Mouse (Mus musculus) erythroblast, embryonic 14.5 days (primary cell): Measurements from ENCODE around the gene Kcnab1. TPM values are rescaled to one million over a fixed set of nuclear protein-coding genes. Genes with fewer than 3 reads are reported as not detected.

Experiments
- H3K27me3 ChIP-seq: 2 replicates; pipeline ENCODE4 v1.6.1; 2012; ENCODE audit warnings: inconsistent platforms; ENCODE audit not compliant: control insufficient read depth
- H3K36me3 ChIP-seq: 2 replicates; pipeline ENCODE4 v1.6.1; 2012; ENCODE audit warnings: mild to moderate bottlenecking, inconsistent platforms; ENCODE audit not compliant: control insufficient read depth
- H3K4me1 ChIP-seq: 2 replicates; pipeline ENCODE4 v1.6.1; 2012; ENCODE audit warnings: inconsistent platforms; ENCODE audit not compliant: control insufficient read depth
- H3K4me3 ChIP-seq: replicated peaks from 2 replicates; pipeline ENCODE3; 2012; ENCODE audit warnings: moderate library complexity, mild to moderate bottlenecking, inconsistent platforms
- H3K9me3 ChIP-seq: 2 replicates; pipeline ENCODE4 v1.6.1; 2012; ENCODE audit warnings: low read length, inconsistent platforms, mixed read lengths; ENCODE audit not compliant: control insufficient read depth
- GATA1 ChIP-seq: IDR thresholded peaks from 2 replicates; pipeline ENCODE4 v1.6.1; 2012; ENCODE audit warnings: low read length, inconsistent platforms, mixed read lengths
- TAL1 ChIP-seq: IDR thresholded peaks from 3 replicates; pipeline ENCODE4 v1.6.1; 2012; ENCODE audit warnings: low read length, inconsistent platforms, mixed read lengths
- polyA plus RNA-seq: library from polyadenylated mRNA; stranded (reverse); fragments of >175 nt; gene quantifications from 2 replicates; pipeline ENCODE4 v1.2.3, GENCODE M21; 2012

The Kcnab1 gene
- not detected in 2 replicates for polyA plus RNA-seq

DNA sequence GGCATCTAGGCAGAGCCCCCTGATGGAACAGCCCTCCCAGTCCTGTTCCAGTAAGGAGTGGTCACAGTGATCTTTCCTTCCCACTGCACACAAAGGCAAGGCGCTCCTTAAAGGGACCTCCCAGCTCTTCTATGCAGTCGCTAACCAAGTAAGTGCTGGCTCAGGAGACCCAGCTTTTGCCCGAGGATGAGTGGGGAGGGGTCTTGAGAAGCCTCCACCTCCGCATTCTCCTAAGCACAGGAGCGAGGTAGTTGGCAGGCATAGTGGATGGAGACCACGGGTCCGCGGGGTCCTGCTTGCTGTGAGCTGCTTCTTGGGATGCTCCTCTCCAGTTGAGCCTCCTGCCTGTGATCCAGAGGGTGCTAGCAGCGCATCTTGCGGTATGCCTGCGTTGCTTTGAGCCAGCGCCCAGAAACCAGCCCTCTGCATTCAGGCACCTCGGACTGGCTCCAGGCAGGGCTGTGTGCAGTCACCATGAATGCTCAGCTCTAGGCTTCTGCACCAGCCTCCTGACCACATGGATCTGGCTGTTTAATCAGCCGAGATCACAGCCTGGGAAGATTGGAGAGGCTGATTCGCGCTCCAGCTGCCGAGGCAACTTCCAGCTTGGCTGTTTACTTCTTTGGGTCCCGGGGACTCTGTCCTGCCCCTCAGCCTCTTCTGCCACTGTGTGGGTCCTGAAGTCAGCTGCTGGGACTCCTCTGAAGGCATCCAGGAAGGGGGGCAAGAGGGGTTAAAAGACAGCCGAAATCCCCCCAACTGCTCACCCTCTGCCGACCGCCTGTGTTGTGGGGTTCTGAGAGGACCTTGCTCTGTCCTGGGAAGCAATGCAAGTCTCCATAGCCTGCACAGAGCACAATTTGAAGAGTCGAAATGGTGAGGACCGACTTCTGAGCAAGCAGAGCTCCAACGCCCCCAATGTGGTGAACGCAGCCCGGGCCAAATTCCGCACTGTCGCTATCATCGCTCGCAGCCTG is at the start of gene Kcnab1:
TSS of gene Kcnab1 (plus strand) at position 440 of the 977 bp plus-strand sequence.
- H3K9me3 ChIP-seq, result no peaks in the 10 kb centered on the region
- peaks cover 12% of the 10 kb centered on the region for H3K27me3 ChIP-seq
- H3K36me3 ChIP-seq, result no peaks in the 10 kb centered on the region
- H3K4me1 ChIP-seq, result no peaks in the 10 kb centered on the region
- TF ChIP-seq GATA1 (no peak), TAL1 (no peak)
- H3K4me3 ChIP-seq, result no peak within 1 kb of the TSS

DNA sequence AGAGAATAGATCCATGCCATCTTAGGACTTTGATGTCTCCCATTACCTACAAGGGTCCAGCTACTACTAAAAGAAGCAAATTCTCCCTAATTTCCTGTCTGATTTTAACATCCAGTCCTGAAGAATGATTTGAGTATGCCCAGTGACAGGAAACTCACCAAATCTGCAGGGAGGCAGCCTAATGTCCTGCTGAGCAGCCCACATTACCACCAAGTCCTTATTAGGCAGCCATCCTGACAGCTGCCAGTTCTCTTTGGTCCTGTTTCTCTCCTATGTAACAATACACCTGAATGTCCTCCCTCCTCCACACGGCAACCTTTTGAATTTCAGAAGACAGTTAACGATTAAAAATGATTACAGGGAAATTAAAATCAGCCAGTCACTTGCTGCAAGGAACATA is 20.9 kb upstream of the Kcnab1 start:
- H3K9me3 ChIP-seq, result peaks cover 3% of the 10 kb centered on the region; the same call in 1 of the 2 replicates
- H3K4me1 ChIP-seq, result no peaks in the 10 kb centered on the region
- H3K27me3 ChIP-seq, result no peaks in the 10 kb centered on the region
- no peak overlapping the region for H3K4me3 ChIP-seq
- H3K36me3 ChIP-seq, result no peaks in the 10 kb centered on the region
- TF ChIP-seq GATA1 (no peak), TAL1 (no peak)

DNA sequence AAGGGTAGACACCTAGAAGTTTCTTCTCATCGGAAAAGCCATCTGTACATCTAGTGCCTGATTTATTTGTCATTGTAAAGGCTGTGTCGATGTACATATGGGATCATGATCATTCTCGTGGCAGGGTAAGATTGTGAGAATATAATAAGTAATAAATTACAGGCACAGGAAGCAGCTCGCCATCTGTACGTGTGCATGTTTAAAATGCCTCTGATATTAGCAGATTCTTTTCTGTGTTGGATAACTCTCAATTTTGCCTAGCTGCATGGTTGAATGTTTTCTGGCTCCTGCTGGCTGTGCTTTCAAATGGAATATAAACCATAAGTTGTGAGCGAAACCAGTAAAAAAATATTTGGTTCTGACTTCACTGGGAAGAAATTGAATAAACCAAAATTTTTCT is 5.1 kb upstream of the Kcnab1 start:
- Histone ChIP-seq H3K4me3 (no peak overlapping the region), H3K4me1 (no peaks in the 10 kb centered on the region), H3K27me3 (peaks cover 4% of the 10 kb centered on the region), H3K36me3 (no peaks in the 10 kb centered on the region), H3K9me3 (no peaks in the 10 kb centered on the region)
- no peak for TF ChIP-seq TAL1
- TF ChIP-seq GATA1, result no peak

DNA sequence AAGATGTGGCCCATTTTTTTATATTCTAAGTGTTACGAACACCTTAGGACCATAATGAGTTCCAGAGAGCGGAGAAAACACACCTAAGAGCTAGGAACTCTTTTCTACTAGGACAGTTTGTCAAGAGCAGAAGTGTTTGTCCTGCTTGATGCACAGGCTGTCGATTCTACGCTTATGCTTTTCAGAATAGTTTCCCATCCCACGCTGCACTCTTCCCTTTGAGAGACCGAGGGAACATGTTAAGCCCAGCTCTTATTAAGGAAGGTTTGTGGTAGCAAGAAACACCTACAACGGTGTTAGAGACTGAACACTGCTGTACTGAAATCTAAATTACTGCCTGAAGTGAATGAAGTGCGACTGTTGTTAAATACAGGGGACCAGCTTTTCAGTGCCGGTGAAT is 1.0 kb downstream of the Kcnab1 start:
- no peaks in the 10 kb centered on the region for H3K9me3 ChIP-seq
- H3K27me3 ChIP-seq, result peaks cover 12% of the 10 kb centered on the region
- no peaks in the 10 kb centered on the region for H3K36me3 ChIP-seq
- no peaks in the 10 kb centered on the region for H3K4me1 ChIP-seq
- TF ChIP-seq TAL1 (no peak), GATA1 (no peak)
- no peak overlapping the region for H3K4me3 ChIP-seq

DNA sequence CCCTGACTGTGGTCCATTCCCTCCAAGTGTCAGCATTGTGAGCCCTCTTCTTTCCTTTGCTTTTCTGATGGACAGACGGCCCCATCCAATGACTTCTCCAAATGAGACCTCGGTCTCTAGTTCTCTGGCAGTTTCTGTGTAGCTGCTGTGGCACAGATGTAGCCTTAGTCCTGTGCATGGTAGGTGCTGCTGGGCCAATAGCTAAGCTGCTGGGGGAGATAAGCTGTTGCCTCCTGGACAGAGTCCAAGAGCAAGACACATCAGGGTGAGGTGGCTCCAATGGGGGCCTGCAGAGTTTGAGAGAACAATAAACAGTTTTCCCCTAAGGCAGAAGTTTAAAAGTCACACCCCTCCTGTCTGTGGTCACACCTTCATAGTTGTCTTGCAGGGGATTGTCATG is 2.0 kb downstream of the Kcnab1 start:
- TF ChIP-seq TAL1 (no peak), GATA1 (no peak)
- Histone ChIP-seq H3K36me3 (no peaks in the 10 kb centered on the region), H3K9me3 (no peaks in the 10 kb centered on the region), H3K4me3 (no peak overlapping the region), H3K4me1 (no peaks in the 10 kb centered on the region), H3K27me3 (peaks cover 12% of the 10 kb centered on the region)

DNA sequence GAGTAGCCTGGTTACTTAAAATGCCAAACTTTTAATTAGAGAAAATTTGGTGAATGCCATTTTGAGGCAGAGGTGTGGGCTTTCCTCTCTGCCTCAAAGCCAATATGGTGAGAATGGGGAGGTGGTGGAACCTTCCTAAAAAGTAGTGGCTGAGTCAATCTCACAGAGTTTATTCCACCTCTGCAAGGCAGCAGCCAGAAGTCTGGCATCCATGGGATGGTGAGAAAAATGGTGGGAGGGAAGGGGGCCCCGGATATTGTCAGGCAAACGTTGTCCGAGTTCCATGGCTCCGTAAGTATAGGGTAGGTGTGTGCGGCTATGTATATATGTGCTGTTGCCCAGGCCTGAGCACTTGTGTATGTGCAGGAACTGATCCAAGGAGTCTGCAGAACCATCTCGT is 6.0 kb downstream of the Kcnab1 start:
- Histone ChIP-seq H3K9me3 (no peaks in the 10 kb centered on the region), H3K27me3 (no peaks in the 10 kb centered on the region; the same call in 1 of the 2 replicates), H3K36me3 (no peaks in the 10 kb centered on the region), H3K4me3 (no peak overlapping the region), H3K4me1 (no peaks in the 10 kb centered on the region)
- TF ChIP-seq TAL1, result no peak
- TF ChIP-seq GATA1, result no peak

DNA sequence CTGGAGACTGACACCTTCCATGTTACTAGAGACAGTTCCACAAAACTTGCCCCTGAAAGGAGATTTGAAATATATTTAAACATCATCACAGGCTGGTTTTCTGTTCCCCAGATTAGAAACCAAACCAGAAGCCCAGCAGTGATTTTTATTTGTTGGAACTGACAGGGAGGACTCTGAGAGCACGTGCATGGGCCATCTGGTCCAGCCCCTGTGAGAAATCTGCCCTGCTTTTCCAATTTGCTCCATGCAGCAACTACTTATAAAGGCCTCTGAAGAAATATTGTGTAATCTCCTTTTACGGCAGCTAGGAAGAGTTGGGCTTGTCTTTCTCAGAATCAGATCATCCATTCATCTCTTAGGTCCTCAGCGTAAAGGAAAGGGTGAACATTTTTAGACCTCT is 7.8 kb downstream of the Kcnab1 start:
- no peaks in the 10 kb centered on the region for H3K27me3 ChIP-seq
- H3K4me3 ChIP-seq, result no peak overlapping the region
- H3K36me3 ChIP-seq, result no peaks in the 10 kb centered on the region
- TF ChIP-seq GATA1, result no peak
- TF ChIP-seq TAL1, result no peak
- no peaks in the 10 kb centered on the region for H3K4me1 ChIP-seq
- no peaks in the 10 kb centered on the region for H3K9me3 ChIP-seq

DNA sequence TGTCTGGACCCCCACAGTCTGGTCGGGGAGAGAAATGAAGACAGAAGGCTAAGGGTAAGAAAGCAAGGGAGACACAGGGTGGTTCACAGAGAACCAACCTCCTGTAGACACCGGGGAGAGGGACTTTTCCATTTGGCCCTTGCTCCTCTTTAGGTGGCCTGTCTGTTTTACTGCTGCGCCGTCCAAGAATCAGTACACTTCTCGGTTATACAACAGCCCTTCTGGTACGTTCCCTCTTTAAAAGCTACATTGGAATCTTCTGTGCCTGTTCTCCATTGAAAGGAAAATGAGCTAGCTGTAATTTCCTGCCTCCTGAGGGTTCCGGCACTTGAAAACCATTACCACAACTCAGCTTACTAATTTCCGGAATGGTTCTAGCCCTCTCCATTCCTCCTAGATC is 8.2 kb downstream of the Kcnab1 start:
- no peaks in the 10 kb centered on the region for H3K9me3 ChIP-seq
- H3K36me3 ChIP-seq, result no peaks in the 10 kb centered on the region
- TF ChIP-seq TAL1 (no peak), GATA1 (no peak)
- H3K27me3 ChIP-seq, result no peaks in the 10 kb centered on the region
- H3K4me3 ChIP-seq, result no peak overlapping the region
- H3K4me1 ChIP-seq, result no peaks in the 10 kb centered on the region

DNA sequence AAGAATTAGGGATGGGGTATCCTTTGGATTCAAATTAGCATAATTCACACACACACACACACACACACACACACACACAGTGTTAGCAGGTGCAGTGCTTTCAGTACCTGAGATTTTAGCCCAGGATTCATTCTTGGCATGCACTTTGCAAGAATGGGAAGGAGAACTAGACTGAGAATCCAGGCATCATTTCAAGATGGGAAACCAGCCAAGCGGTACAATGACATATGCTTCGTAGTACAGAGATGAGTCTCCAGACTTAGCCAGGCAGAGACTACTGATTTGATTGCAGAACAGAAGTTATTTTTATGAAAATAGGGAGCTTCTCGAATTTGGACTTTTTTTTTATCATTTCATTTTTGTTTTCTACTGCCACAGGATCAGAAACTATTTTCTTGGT is 15.8 kb downstream of the Kcnab1 start:
- TF ChIP-seq GATA1, result no peak
- TF ChIP-seq TAL1, result no peak
- Histone ChIP-seq H3K9me3 (no peaks in the 10 kb centered on the region), H3K27me3 (no peaks in the 10 kb centered on the region), H3K4me1 (no peaks in the 10 kb centered on the region), H3K36me3 (no peaks in the 10 kb centered on the region), H3K4me3 (no peak overlapping the region)

DNA sequence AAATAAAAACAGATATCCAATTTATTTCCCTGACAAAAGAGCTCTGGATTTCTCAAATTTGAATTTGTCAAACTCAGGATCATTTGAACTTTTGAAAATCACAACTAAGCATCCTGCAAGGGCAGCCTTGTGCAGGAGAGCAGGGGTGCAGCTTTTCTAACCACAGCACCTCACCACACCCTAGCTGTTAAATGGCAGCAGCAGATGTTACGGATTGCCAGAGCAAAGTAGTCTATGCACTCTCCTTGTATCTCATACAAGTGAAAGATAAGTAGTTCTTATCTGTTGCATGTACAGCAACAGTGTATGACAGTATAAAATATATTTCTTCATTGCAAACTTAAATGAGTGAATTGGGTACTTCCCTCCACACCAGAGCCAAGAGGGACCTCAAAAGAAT is 20.4 kb downstream of the Kcnab1 start:
- H3K9me3 ChIP-seq, result no peaks in the 10 kb centered on the region
- no peak overlapping the region for H3K4me3 ChIP-seq
- H3K27me3 ChIP-seq, result no peaks in the 10 kb centered on the region
- H3K4me1 ChIP-seq, result no peaks in the 10 kb centered on the region
- TF ChIP-seq TAL1, result no peak
- no peaks in the 10 kb centered on the region for H3K36me3 ChIP-seq
